Mouse (Mus musculus) megakaryocyte, embryonic 14.5 days (primary cell): ENCODE measurements around the gene Chrm5.

ENCODE experiments used
- FLI1 ChIP-seq: IDR thresholded peaks from 2 replicates; pipeline ENCODE4 v1.6.1; 2012; ENCODE audit warnings: low read length, inconsistent platforms, mixed read lengths
- GATA1 ChIP-seq: IDR thresholded peaks from 3 replicates; pipeline ENCODE4 v1.6.1; 2012; ENCODE audit warnings: mixed read lengths, low read length, inconsistent platforms, borderline replicate concordance

GRCm38 (mm10) chr2:112503978-112504377 is 23.4 kb upstream of the Chrm5 start:
- TF ChIP-seq GATA1 = no peak
- no peak for TF ChIP-seq FLI1
